Mouse (Mus musculus) CH12.LX (cell line): ENCODE data around the gene Hes3. TPM values are rescaled to one million over a fixed set of nuclear protein-coding genes. Genes with fewer than 3 reads are reported as not detected.

Source experiments
- DNase-seq: peaks from one replicate; pipeline ENCODE4 v3.0.0-alpha.2; 2013; ENCODE audit errors: extremely low read depth
- H3K27ac ChIP-seq: 2 replicates; pipeline ENCODE4 v1.5.1; 2012; ENCODE audit warnings: low read depth, mild to moderate bottlenecking, control low read depth, moderate library complexity; ENCODE audit not compliant: insufficient read depth
- H3K27me3 ChIP-seq: replicated peaks from 2 replicates; pipeline ENCODE3; 2012; ENCODE audit warnings: inconsistent platforms
- H3K36me3 ChIP-seq, 2 experiments: replicated peaks in 1 of 2; 2 replicates each; pipeline versions ENCODE3 to v1.6.1; 2012; ENCODE audit warnings: inconsistent platforms in 1 of 2, low read length in 1 of 2, mild to moderate bottlenecking in 1 of 2, mixed read lengths in 1 of 2, moderate library complexity in 1 of 2; ENCODE audit not compliant: control insufficient read depth in 1 of 2, insufficient read depth in 1 of 2
- H3K4me1 ChIP-seq, 2 experiments: 2 replicates each; pipeline ENCODE4 v1.6.1; 2012; ENCODE audit warnings: inconsistent platforms in 1 of 2, moderate library complexity in 1 of 2; ENCODE audit not compliant: insufficient read depth in 2 of 2, control insufficient read depth in 1 of 2
- H3K4me2 ChIP-seq: 2 replicates; pipeline ENCODE4 v1.6.1; 2012; ENCODE audit warnings: low read depth, mild to moderate bottlenecking, control low read depth; ENCODE audit not compliant: poor library complexity, insufficient read depth, severe bottlenecking
- H3K4me3 ChIP-seq, 3 experiments: fragments of 150-350 bp in 1 of 3; sonication (generic) in 1 of 3; replicated peaks in 1 of 3; 2 replicates each; pipeline versions ENCODE3 to v1.5.1; 2011 to 2012; ENCODE audit warnings: low read depth in 2 of 3, low read length in 2 of 3, mild to moderate bottlenecking in 2 of 3, moderate library complexity in 2 of 3, control low read depth in 1 of 3, improper control_type of control experiment in 1 of 3, inconsistent platforms in 1 of 3, mixed read lengths in 1 of 3; ENCODE audit not compliant: poor library complexity in 1 of 3
- H3K79me2 ChIP-seq: replicated peaks from 2 replicates; pipeline ENCODE4 v1.6.1; 2012; ENCODE audit warnings: mild to moderate bottlenecking, moderate library complexity; ENCODE audit not compliant: control insufficient read depth, poor library complexity, insufficient read depth, severe bottlenecking; ENCODE audit errors: extremely low read depth
- H3K9ac ChIP-seq: 2 replicates; pipeline ENCODE4 v1.6.1; 2012; ENCODE audit warnings: low read depth, mild to moderate bottlenecking, control low read depth, moderate library complexity; ENCODE audit not compliant: insufficient read depth
- H3K9me3 ChIP-seq: replicated peaks from 2 replicates; pipeline ENCODE3; 2012; ENCODE audit warnings: low read length, inconsistent platforms, mixed read lengths
- BHLHE40 ChIP-seq: IDR thresholded peaks from 2 replicates; pipeline ENCODE4 v1.6.1; 2011; ENCODE audit warnings: mild to moderate bottlenecking, low read depth, low read length, improper control_type of control experiment
- CHD1 ChIP-seq: IDR thresholded peaks from 2 replicates; pipeline ENCODE4 v1.6.1; 2012; ENCODE audit warnings: low read depth, low read length, improper control_type of control experiment, inconsistent platforms
- CTCF ChIP-seq, 2 experiments: IDR thresholded peaks in 1 of 2; conservative IDR thresholded peaks in 1 of 2; 2 replicates each; pipeline ENCODE4 v1.5.1; 2011 to 2012; ENCODE audit warnings: low read depth in 2 of 2, low read length in 2 of 2, improper control_type of control experiment in 1 of 2, inconsistent platforms in 1 of 2, mild to moderate bottlenecking in 1 of 2, moderate library complexity in 1 of 2
- E2F4 ChIP-seq: IDR thresholded peaks from 2 replicates; pipeline ENCODE4 v1.6.1; 2011; ENCODE audit warnings: low read depth, low read length, improper control_type of control experiment; ENCODE audit not compliant: insufficient replicate concordance
- HCFC1 ChIP-seq: IDR thresholded peaks from 2 replicates; pipeline ENCODE4 v1.6.1; 2012; ENCODE audit warnings: low read depth, mild to moderate bottlenecking, inconsistent platforms, low read length, improper control_type of control experiment
- IRF4 ChIP-seq: IDR thresholded peaks from 2 replicates; pipeline ENCODE4 v1.6.1; 2014; ENCODE audit warnings: low read depth, mild to moderate bottlenecking, inconsistent platforms, low read length, improper control_type of control experiment
- MAX ChIP-seq: IDR thresholded peaks from 2 replicates; pipeline ENCODE4 v1.6.1; 2011; ENCODE audit warnings: low read length, improper control_type of control experiment
- MAZ ChIP-seq: IDR thresholded peaks from 2 replicates; pipeline ENCODE4 v1.6.1; 2012; ENCODE audit warnings: low read depth, mild to moderate bottlenecking, inconsistent platforms, low read length, improper control_type of control experiment, moderate library complexity
- MEF2A ChIP-seq: IDR thresholded peaks from 2 replicates; pipeline ENCODE4 v1.6.1; 2014; ENCODE audit warnings: low read depth, mild to moderate bottlenecking, inconsistent platforms, low read length, improper control_type of control experiment, borderline replicate concordance
- MXI1 ChIP-seq: IDR thresholded peaks from 2 replicates; pipeline ENCODE4 v1.6.1; 2011; ENCODE audit warnings: mild to moderate bottlenecking, low read depth, low read length, improper control_type of control experiment
- MYC ChIP-seq: IDR thresholded peaks from 2 replicates; pipeline ENCODE4 v1.6.1; 2011; ENCODE audit warnings: low read depth, mild to moderate bottlenecking, improper control_type of control experiment, low read length
- NRF1 ChIP-seq: IDR thresholded peaks from 2 replicates; pipeline ENCODE4 v1.6.1; 2014; ENCODE audit warnings: low read depth, mild to moderate bottlenecking, inconsistent platforms, low read length, improper control_type of control experiment, moderate library complexity
- POLR2AphosphoS2 ChIP-seq: IDR thresholded peaks from 2 replicates; pipeline ENCODE4 v1.6.1; 2011; ENCODE audit warnings: low read depth, low read length, improper control_type of control experiment
- RAD21 ChIP-seq: IDR thresholded peaks from 2 replicates; pipeline ENCODE4 v1.6.1; 2011; ENCODE audit warnings: low read depth, mild to moderate bottlenecking, low read length, improper control_type of control experiment, moderate library complexity
- SIN3A ChIP-seq: IDR thresholded peaks from 2 replicates; pipeline ENCODE4 v1.6.1; 2012; ENCODE audit warnings: low read length, improper control_type of control experiment, inconsistent platforms
- SMC3 ChIP-seq: IDR thresholded peaks from 2 replicates; pipeline ENCODE4 v1.6.1; 2011; ENCODE audit warnings: low read depth, low read length, improper control_type of control experiment
- TCF12 ChIP-seq: IDR thresholded peaks from 2 replicates; pipeline ENCODE4 v1.6.1; 2014; ENCODE audit warnings: low read depth, mild to moderate bottlenecking, inconsistent platforms, low read length, improper control_type of control experiment
- UBTF ChIP-seq: IDR thresholded peaks from 2 replicates; pipeline ENCODE4 v1.6.1; 2012; ENCODE audit warnings: low read depth, mild to moderate bottlenecking, inconsistent platforms, low read length, improper control_type of control experiment, moderate library complexity
- USF1 ChIP-seq: IDR thresholded peaks from 2 replicates; pipeline ENCODE4 v1.6.1; 2014; ENCODE audit warnings: low read depth, mild to moderate bottlenecking, inconsistent platforms, low read length, improper control_type of control experiment
- USF2 ChIP-seq: conservative IDR thresholded peaks from 2 replicates; pipeline ENCODE4 v1.6.1; 2011; ENCODE audit warnings: low read depth, low read length, improper control_type of control experiment
- ZC3H11A ChIP-seq: IDR thresholded peaks from 2 replicates; pipeline ENCODE4 v1.6.1; 2012; ENCODE audit warnings: low read depth, mild to moderate bottlenecking, inconsistent platforms, low read length, improper control_type of control experiment
- dilution Hi-C: fragments of 300-500 bp; cut with MboI; formaldehyde crosslinking; loops from 2 replicates; pipeline ENCODE4 v1.14.3; 2020; ENCODE audit warnings: low sequenced_read_pairs; ENCODE audit not compliant: extremely low pct_unique_long_range_greater_than_20kb, extremely low pct_ligation_motif_present
- in situ Hi-C: fragments of 300-500 bp; cut with MboI; formaldehyde crosslinking; loops from 3 replicates; pipeline ENCODE4 v1.14.3; 2019; ENCODE audit warnings: low sequenced_read_pairs, low pct_ligation_motif_present, low pct_unique_long_range_greater_than_20kb, mixed read lengths
- polyA plus RNA-seq: library from polyadenylated mRNA; unstranded; fragments of >175 nt; gene quantifications from 2 replicates; pipeline ENCODE4 v1.2.1, GENCODE M21; 2012; ENCODE audit warnings: low read depth; ENCODE audit not compliant: insufficient read length
- total RNA-seq, 2 experiments: library from RNA; depleted of rRNA; stranded (reverse); fragments of 300-350 nt in 1 of 2; fragments of >200 nt in 1 of 2; gene quantifications; 2 replicates each; pipeline ENCODE4 v1.2.3; 2012 to 2014

The Hes3 gene
- total and polyA plus RNA-seq, 3 experiments = 0.17 to 0.21 TPM; not detected in 1

DNA sequence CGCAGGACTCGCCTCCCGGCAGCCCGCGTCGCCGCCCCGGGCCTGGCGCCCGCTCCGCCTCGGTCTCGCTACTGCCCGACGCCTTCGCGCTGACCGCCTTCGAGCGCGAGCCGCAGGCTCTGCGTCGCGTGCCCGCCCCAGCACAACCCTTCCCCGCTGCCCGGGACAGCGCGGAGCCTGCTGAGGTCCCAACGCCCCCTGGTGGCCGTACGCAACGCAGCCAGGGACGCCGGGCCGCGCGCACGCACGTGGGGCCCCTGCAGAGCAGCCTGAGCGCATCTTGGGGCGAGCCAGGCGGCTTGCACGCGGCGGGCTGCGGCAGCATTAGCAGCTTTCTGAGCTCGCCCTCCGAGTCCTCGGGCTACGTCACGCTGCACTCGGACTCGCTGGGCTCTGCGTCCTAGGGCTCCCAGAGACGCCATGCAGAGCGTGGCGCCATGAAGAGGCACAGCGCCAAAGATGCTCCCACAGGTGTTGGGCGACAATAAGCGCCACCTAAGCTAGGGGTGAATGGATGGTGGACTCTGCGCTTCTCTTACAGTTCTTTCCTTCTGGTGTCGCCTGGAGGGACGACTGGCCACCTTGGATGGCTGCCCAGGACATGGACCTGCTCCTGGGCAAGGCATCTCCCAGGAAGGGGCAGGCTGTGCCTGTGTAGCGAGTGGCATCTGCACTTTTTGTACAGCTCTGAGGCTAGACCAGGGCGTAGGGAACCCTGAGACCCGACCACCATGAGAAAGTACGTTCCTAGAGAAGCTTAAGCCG is 8.1 kb downstream of the Hes3 start:
- Histone ChIP-seq H3K4me2 (peak overlapping the region; percentile 69), H3K4me1 (peaks cover 9 to 15% of the 10 kb centered on the region in 2 experiments), H3K27ac (no peak overlapping the region), H3K9ac (no peak overlapping the region), H3K4me3 (peak overlapping the region in 1 of 3 experiments; percentile 36), H3K9me3 (peaks cover 3% of the 10 kb centered on the region), H3K36me3 (peaks cover 0 to 16% of the 10 kb centered on the region in 2 experiments), H3K79me2 (no peaks in the 10 kb centered on the region), H3K27me3 (peaks cover 45% of the 10 kb centered on the region)
- DNase-seq = peak; percentile 53
- dilution Hi-C loops = no loop called here
- TF ChIP-seq MAX = peak; percentile 89
- TF ChIP-seq E2F4 = no peak
- TF ChIP-seq NRF1 = peak; percentile 50
- no peak for TF ChIP-seq HCFC1
- peak; percentile 56; the same call in 1 of the 2 replicates for TF ChIP-seq SIN3A
- TF ChIP-seq MAZ = no peak
- TF ChIP-seq MYC = peak; percentile 51; the same call in 1 of the 2 replicates
- peak; percentile 90 for TF ChIP-seq BHLHE40
- TF ChIP-seq SMC3 = peak; percentile 88
- no peak for TF ChIP-seq MEF2A
- 0 out of 2 replicates have a peak, but pooled peaks have one; percentile 48 for TF ChIP-seq TCF12
- peak; percentile 21; the same call in 1 of the 2 replicates for TF ChIP-seq IRF4
- TF ChIP-seq CHD1 = no peak
- TF ChIP-seq USF2 = no peak
- TF ChIP-seq ZC3H11A = peak; percentile 32
- peak in 1 of 2 experiments; percentile 87; a peak in 2 of 4 replicates for TF ChIP-seq CTCF (conservative IDR thresholded peaks at IDR 0.05 in 1 of 2, IDR thresholded peaks at IDR 0.05 in 1 of 2; ENCODE audit: low read depth in 2 of 2, low read length in 2 of 2)
- TF ChIP-seq RAD21 = peak; percentile 49
- TF ChIP-seq POLR2AphosphoS2 = no peak
- peak; percentile 89 for TF ChIP-seq MXI1
- peak; percentile 69; the same call in 1 of the 2 replicates for TF ChIP-seq UBTF
- TF ChIP-seq USF1 = no peak
- in situ Hi-C loops = loop anchor here (25.0 kb wide), 1 partner anchor 1829 kb away; no protein-coding TSS in a partner anchor
